Mouse (Mus musculus) heart, adult 8-10 months (tissue): ENCODE data around the gene Sectm1a. TPM values are rescaled to one million over a fixed set of nuclear protein-coding genes. Genes with fewer than 3 reads are reported as not detected.
"Not testable (repeated sequence)": the region's sequence is repeated elsewhere in the genome, so short reads cannot be mapped to it uniquely, and the experiment has no call there.

Experiments used
- DNase-seq: peaks from one replicate; pipeline ENCODE4 v3.0.0; 2022; ENCODE audit warnings: low spot score
- total RNA-seq, 4 experiments: library from RNA; stranded (reverse); gene quantifications; 2 replicates each; pipeline ENCODE4 v1.2.4; 2022

The Sectm1a gene
- total RNA-seq, result not detected

DNA sequence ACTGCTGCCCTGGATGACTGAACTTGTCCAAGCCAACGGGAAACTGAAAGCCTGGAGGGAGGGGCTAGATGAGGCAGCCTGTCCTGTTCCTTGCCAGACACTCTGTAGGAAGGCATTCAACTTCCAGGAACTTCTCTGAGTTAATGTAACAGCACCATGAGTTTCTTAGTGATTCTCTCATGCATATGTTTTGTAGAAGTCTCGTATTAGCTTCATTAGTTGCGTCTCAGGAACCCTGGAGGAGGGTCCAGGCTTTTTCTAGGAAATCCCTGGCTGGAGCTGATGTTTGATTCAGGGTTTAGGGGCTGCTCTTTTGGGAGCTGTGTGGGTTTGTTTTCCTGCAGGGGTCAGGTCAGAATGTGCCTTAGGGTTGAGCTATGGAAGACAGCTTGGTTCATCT lies at the start of gene Sectm1a:
Gene Sectm1a (minus strand): TSS at position 101 of the 400 bp plus-strand sequence.
- no peak for DNase-seq

DNA sequence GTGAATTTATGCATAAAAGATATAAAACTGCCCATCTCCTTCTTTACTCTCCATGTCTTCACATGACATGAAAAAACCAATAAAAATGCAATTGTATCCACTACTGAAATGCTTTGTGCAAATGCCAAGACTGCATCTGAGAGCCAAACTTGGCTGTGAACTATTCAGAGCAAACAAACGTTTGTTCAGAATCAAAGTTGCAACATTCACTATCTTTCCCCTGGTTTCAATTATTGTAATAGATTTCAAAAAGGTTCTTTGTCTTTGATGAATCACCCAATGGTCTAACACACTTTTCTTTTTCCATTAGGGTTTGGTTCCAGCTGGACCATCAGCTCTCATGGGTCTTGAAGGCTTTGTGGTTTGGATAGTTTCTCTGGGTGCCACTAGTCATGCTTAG lies 48.6 kb upstream of the Sectm1a start:
- no peak for DNase-seq

DNA sequence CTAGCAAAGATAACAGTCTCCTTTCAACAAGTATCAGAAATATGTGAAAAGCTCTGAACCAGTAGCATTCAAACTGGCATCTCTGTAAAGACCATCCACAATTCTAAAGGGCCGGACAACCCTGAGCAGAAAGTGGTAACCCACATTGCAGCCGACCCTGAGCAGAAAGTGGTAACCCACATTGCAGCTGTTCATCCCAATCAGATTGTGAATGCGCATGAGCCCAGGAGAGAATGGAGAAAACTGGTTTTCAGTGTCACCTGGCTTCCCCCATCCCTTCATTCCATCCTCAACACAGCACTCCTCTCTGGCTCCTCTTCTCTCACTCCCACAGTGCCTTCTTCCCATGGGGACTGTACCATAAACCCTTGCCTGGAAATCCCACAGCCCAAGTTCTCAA lies 46.4 kb upstream of the Sectm1a start:
- no peak for DNase-seq

DNA sequence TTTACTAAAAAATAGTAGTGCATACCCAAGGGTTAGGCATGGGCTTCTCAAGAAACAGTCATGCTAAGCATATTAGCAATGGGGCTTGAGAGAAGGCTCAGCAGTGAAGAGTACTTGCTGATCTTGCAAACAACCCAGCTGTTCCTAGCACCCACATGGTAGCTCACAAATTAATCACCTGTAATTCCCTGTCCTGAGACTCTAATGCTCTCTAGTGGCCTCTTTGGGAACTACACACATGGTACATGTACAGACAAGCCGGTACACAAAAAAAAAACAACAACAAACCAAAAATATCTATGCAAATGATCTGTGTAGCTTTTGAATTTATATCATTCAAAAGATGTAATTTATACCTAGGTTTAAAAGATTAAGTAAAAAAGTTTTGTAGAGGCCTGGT lies 45.4 kb upstream of the Sectm1a start:
- no peak for DNase-seq

DNA sequence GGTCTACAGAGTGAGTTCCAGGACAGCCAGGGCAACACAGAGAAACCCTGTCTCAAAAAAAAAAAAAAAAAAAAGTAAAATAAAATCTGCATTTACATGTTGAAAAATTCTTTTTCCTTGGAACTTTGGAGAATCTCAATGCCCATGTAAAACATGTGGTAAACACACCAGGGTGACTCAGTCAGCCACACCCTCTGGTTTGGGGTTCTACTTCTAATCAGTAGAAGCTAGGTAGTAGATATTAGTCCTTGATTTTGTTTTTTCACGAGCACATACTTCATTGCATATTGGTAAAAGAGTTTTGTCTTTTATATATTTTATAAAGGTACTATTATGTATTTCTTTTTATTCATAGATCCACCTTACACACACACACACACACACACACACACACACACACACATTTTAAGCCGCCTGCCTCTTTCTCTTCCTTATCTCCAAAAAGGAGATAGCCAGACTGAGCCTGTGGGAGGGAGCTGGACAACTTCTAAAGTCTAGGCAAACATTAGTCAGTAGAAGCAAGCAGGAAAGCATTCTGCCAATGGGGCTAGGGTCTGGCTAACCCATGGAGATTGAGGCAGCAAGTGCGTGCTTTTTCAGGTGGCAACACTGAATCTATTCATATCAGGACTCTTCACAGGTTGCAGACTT lies 44.6 kb upstream of the Sectm1a start:
- no peak for DNase-seq

DNA sequence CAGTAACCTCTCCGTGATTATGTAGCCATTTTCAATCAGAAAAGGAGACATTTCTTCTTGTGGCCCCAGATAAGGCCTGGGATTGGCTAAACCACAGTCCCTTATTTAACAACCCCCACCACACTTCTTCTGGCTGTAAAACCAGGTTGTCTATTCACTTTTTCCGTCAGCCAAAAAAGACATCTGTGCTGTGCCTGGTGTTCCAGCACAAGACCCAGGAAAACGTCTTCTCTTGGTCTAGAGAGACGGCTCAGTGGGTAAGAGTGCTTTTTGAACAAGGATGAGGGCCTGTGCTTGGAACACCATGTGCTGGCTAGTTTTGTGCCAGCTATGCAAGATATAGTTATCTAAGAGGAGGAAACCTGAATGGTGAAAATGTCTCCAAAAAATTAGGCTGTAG lies 42.4 kb upstream of the Sectm1a start:
- no peak for DNase-seq

DNA sequence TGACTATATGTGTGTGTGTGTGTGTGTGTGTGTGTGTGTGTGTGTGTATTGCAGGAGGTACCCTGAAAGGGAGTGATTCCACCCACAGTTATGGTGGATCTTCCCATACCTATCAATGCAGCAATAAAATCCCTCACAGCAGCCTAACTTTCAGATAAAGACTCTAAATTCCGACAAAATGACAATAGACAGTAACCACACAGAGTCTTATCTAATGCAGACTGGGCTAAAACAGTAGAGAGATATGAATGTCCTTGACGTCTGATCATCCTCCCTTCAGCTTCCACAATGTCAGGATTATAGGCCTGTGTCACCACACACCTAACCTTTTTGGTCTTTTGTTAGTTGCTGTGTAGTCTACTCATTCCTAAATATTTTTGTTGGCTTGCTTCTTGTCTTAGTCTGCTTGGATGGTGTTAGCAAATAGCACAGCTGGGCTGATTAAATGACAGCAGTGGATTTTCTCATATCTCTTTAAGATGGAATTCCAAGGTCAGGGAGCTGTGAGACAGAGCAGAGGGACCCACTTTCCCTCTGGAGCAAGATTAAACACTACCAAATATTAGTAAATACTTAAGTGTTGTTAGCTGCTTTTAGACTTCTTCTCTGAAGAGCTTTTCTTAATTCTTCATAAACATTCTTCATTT lies 41.1 kb upstream of the Sectm1a start:
- no peak for DNase-seq

DNA sequence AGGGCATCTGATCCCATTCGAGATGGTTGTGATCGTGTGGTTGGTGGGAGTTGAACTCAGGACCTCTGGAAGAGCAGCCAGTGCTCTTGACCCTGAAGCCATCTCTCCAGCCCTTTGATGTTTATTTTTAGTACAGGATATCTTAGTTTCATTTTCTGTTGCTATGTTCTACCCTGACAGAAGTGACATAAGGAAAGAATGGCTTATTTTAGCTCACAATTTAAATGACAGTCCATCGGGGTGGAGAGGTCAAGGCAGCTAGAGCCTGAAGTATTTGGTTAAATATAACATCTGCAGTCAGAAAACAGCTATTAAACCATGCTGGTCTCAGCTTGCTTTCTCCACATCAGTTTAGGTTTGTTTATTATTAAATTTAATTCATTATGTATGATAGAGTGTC lies 40.1 kb upstream of the Sectm1a start:
- no peak for DNase-seq

DNA sequence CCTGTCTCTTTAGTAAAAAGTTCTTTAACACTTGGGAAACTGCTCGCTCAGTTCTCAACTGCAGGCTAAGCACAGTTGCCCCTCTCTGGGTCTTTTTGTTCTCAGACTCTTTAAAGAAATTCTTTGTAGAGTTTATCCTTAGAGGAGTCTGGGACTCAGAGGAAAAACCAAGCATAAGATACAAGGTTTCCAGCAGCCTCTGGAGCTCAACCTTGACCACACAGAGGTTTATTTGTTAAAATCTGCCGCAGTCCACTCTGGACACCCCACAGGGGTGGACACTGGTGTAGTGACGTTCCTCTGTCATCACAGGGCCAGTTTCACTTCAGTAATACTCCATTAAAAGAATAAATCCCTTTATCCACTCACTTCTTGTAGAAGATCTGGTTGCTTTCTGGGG lies 37.6 kb upstream of the Sectm1a start, which contains the start of gene Tex19.2:
Gene Tex19.2 (minus strand): TSS at position 101 of the 400 bp plus-strand sequence.
- no peak for DNase-seq

DNA sequence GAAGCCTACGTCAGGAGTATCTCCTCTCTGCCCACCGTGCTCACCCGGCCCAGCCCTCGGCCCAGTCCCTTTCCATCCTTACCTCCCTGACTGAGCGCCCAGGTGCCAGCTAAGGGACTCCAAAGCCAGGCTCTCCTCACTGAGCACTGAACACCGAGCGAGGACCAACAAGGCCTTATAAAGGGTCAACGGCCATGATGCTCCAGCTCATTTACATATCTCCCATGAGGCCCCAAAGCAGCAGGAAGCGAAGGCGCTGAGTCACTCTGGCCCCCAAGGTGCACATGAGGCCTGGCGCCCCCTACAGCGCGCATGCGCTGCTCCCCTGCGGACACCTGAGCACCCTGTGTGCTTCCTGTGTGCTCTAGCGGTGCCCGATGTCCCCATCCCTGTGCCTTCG lies 37.1 kb upstream of the Sectm1a start:
- no peak for DNase-seq

DNA sequence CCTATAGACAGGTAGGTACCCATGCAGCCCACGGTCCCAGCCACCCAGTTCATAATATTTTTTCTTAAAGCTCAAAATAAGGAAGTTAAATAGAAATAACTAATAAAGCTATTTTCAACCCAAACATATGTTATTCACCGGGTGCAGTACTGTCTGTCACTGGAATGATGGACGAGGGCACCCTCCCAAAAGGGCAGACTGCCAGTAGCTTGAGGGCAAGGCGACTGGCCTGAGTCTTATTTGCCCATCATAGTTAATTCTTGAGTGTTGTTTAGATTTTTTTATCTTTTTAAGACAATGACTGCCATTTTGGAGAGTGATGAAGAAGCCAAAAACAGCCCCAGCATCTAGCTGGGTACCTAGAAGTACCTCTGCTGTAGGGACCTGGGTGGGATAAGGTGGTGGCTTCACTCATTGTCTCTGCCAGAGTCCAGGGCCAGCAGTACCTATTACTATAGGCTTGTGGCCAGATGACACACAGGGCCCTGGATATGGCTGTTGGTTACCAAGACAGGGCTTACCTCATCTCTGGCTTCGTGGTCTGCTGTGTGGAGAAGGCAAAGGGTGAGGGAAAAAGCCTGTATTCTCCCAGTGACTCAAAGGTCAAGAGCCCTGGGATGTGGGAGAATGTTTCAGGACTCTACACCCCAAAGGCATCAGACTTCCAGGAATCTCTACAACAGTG lies 31.2 kb upstream of the Sectm1a start:
- DNase-seq, result no peak

DNA sequence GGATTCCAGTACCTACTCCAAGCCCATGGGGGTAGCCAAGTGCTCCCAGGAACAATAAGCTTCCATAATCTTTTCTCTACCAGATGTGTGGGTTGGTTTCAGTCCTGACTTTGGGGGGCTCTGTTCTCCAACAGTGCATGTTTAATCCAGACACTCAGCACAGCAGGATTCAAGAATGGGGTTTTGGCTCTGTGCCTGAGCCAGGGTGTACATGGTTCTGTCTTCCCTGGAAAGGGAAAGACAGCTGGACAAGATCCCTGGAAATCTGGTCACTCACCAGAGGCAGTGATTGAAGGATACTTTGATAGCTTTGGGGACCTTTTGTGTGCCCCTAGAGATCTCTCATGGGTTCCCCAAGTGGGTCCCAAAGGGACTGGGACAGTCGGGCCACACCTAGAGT lies 30.6 kb upstream of the Sectm1a start:
- DNase-seq, result no peak

DNA sequence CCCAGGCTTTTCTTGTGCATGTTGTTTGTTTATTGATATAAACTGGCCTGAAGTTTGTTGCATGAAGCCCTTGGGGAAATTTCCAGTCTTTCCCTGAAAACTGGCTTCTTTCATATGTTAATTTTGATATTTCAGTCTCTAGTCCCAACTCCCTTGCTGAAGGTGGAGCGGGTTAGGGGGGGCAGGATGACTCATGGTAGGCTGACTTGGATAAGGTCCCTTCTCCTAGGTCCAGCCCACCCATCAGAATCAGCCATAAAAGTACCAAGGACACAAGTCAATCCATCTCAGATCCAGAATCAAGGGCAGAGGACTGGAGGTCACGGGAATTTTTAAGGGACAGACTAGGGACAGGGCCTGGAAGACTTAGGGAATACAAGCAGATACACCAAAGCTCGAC lies 30.0 kb upstream of the Sectm1a start:
- DNase-seq, result no peak

DNA sequence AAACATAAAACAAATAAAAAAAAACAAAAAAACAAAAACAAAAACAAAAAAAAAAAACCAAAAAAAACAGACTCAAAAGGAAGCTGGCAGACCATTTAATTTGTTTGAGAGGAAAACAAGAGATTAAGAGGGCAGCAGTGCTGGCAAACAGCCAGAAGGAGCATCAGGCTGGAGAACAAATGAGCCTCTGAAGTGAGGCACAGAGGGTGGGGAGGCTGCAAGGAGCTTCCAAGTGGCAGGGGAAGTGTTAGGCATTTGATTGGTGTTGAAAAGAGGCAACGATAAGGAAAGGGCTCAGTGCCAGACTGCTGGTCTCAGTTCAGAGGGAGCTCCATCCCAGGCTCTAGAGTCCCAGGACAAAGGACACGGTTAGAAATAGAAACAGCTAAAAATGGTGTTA lies 29.0 kb upstream of the Sectm1a start:
- DNase-seq, result peak; percentile 68

DNA sequence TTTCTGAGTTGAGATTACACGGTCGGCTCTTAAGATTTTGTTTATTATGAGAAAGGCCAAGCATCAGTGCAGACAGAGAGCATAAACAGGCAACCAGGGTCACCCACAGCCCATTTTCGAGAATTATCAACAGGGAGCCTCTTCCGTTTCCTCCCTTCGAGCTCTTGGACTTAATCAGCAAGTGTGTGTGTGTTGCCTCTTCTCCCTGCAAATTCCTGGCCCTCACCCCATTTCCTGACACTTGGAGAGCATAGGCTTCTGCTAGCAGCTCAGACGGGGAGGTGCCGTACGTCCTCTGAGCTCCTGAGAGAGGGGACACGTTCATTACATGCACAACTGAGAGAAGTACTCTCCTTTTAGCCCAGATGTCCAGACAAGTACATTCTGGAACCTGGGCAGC lies 27.0 kb upstream of the Sectm1a start:
- DNase-seq, result no peak

DNA sequence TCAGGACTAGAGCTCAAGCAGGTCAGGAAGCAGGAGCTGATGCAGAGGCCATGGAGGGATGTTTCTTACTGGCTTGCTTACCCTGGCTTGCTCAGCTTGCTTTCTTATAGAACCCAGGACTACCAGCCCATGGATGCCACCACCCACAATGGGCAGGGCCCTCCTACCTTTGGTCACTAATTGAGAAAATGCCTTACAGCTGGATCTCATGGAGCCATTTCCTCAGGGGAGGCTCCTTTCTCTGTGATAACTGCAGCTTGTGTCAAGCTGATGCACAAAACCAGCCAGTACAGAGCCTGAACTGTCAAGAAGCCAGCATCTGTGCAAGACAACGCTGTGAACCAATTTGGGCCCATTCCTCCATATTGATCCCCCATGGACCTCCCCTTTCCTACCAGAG lies 26.2 kb upstream of the Sectm1a start:
- not testable (repeated sequence) for DNase-seq

DNA sequence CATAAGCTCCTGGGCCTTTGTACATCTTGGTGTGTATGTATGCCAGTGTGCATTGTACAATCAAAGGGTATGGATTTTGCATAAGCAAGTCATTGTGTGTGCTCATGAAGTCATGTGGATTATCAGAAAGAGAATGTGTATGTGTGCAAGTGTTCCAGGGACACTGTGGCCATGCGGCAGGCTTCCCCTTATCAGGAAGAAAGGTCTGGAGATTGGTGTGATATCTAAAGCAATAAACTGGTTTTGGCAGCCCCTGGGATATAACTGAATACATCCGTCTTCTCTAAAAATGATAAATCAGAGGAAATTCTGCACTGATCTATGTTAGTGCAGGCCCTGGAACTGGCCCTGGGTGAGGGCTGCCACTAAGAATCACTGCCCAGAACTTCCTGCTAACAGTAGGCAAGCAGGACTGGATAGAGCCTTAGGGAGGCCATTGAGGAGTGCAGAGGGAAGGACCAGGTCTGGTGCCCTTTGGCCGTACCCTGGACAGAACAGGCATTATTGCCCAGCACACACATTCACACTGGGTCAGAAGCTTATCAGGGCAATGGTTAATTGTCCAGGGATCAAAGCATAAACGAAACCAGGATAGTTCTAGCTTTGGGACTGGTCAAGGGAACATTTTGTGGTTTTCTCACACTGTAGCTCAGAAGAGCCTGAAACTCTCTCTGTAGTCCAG lies 20.2 kb upstream of the Sectm1a start:
- DNase-seq, result no peak

DNA sequence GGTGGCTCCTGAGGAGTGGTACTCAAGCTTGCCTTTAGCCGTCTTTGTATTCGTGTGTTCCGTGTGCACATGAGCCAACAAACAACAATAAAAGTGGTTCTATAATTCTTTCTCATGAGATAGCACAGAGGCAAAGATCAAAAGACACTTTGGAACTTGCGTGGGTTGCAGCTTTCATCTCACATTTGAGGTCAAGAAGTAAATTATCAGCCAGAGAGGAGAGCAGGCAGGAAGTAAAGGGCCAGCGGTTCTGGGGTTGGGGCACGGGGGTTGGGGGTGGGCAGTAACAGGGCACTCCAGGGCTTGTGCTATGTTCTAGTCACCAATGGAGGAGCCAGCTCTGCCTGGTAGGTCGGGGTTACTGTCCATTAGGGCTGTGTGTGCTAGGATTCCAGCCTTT lies 19.7 kb upstream of the Sectm1a start:
- no peak for DNase-seq

DNA sequence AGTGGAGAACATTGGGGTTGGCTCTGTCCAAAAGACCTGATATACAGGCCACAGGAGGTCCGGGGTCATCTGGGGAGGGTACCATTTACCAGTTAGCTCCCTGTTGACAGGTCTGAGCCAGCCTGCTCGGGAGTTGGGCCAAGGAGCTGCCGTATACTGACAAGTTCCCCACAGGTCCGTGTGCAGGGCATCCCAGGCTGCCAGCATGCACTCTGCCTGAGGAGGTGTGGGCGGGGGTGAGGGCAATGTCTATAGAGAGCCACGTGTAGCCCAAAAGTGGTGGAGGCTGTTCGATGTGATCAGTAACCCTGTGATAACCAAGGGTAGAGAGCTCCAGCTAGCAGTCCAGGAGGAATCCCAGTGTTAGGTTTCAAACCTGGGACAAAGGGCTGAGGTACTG lies 18.7 kb upstream of the Sectm1a start:
- no peak for DNase-seq

DNA sequence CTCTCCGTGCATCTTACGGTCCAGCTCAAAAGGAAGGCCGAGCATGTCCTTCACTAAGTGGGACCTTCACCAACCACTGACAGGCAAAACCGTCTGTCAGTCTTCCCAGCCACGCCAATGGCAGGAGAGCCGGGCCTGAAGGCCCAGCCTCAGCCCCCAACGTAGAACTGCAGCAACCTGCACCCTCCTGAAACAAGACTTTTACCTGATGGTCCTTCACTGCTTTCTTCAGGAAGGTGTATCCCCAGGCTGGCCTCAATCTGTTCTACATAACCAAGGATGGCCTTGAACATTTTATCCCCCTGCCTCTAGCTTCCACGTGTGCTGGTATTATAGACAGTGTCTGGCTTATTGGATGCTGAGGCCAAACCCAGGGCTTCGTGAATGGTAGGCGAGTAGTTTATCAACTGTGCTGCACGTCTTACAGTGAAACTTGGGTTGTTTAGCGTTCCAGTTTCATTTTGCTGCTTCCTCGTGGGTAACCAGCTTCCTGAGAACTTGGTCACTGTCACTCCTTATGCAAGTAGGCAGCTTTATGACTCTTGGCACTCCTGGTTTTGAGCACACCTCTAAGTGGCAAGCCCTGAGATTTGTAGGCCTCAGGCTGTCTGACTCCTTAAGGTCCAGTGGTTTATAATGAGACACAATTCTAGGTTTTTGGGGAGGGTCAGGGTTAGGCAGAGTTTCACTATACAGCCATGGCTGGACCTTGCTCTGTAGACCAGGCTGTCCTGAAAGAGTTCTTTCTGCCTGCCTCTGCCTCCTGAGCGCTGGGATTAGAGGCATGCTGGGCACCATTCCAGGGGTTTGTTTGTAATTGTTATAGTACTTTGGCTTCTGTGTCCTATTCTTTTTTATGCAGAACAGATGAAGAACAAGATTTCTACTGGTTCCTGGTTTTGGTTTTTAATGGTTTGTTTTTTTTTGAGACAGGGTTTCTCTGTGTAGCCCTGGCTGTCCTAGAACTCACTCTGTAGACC lies 11.9 kb upstream of the Sectm1a start:
- no peak for DNase-seq

DNA sequence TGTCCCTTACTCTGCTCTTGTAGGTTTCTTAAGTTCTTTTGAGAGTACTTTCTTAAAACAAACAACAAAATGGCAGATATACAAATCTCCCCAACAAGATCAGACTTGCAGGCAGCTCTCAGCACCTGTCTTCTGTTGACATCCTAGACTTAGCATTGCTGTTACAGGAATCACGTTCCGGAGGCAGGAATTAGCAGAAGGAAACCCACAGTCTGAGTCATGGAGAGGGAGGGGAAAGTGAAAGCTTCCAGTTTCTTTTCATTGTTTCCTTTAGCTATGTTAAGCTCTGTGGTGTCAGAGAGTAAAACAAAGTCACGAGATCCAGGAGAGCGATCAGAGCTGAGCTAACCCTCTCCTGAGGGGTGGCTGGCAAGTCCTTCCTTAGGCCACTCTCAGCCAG lies 9.9 kb upstream of the Sectm1a start:
- no peak for DNase-seq
